Mouse (Mus musculus): ENCODE measurements around the gene Grk6. TPM values are rescaled to one million over a fixed set of nuclear protein-coding genes. Genes with fewer than 3 reads are reported as not detected.

Gene Grk6
- polyA plus RNA-seq, 1 experiment from 2014 or later: 26.9 TPM

GRCm38 (mm10) chr13:55451296-55451695, 6.4 kb downstream of the Grk6 start:
- no peak for ATAC-seq
- no peak overlapping the region for H3K9ac ChIP-seq
- no peak overlapping the region for H3K4me3 ChIP-seq
- 92% methylated on average over 10 of the region's 10 CpGs for WGBS
- H3K4me2 ChIP-seq: no peak overlapping the region
- H3K27ac ChIP-seq: no peak overlapping the region
- peaks cover 75% of the 10 kb centered on the region for H3K36me3 ChIP-seq (ENCODE audit: poor library complexity, severe bottlenecking)
- no peaks in the 10 kb centered on the region for H3K9me3 ChIP-seq (replicated peaks)
- H3K27me3 ChIP-seq: no peaks in the 10 kb centered on the region
- peaks cover 22% of the 10 kb centered on the region for H3K4me1 ChIP-seq

DNA sequence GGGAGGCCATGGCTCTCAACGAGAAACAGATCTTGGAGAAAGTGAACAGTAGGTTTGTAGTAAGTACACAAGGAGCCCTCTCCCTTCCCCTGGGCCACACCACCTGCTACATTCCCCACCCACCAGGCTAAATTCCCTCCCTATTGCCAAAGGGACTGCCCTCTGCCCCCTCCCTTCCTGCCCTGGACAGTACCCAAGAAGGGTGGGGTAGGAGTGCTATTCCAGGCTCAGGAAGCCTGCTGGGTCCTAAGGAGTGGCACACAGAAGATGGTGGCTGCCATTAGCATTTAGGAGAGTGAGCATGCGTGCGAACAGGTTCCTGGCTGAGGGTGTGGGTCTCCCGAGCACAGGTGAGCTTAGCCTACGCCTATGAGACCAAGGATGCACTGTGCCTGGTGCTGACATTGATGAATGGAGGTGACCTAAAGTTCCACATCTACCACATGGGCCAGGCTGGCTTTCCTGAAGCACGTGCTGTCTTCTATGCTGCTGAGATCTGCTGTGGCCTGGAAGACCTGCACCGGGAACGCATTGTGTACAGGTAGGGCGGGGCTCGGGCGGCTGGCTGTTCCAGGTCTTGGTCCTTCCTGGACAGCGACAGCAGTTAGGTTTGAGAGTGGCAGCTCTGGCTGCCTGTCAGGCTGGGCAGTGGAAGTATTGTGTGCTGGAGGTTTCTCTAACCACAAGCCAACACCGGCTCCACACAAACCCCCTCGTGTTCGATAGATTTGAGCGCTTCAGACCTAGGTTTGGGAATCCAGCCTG, 7.1 kb downstream of the Grk6 start:
- 96% methylated on average over 16 of the region's 16 CpGs for WGBS
- Histone ChIP-seq H3K27me3 (no peaks in the 10 kb centered on the region), H3K4me1 (peaks cover 15% of the 10 kb centered on the region), H3K27ac (no peak overlapping the region), H3K4me3 (no peak overlapping the region), H3K9me3 (replicated peaks) (no peaks in the 10 kb centered on the region), H3K9ac (no peak overlapping the region), H3K4me2 (no peak overlapping the region), H3K36me3 (ENCODE audit: poor library complexity, severe bottlenecking) (peaks cover 81% of the 10 kb centered on the region)
- no peak for ATAC-seq

- ATAC-seq: no peak
- Histone ChIP-seq H3K27ac (no peak overlapping the region), H3K4me2 (peak overlapping the region; percentile 75), H3K36me3 (ENCODE audit: poor library complexity, severe bottlenecking) (peaks cover 44% of the 10 kb centered on the region), H3K4me3 (no peak overlapping the region), H3K9ac (no peak overlapping the region), H3K27me3 (no peaks in the 10 kb centered on the region), H3K9me3 (replicated peaks) (no peaks in the 10 kb centered on the region), H3K4me1 (peaks cover 38% of the 10 kb centered on the region)
- WGBS: 53% methylated on average over 2 of the region's 2 CpGs
These were observed 18.1 kb downstream of the Grk6 start for GRCm38 (mm10) chr13:55462965-55463364.

DNA sequence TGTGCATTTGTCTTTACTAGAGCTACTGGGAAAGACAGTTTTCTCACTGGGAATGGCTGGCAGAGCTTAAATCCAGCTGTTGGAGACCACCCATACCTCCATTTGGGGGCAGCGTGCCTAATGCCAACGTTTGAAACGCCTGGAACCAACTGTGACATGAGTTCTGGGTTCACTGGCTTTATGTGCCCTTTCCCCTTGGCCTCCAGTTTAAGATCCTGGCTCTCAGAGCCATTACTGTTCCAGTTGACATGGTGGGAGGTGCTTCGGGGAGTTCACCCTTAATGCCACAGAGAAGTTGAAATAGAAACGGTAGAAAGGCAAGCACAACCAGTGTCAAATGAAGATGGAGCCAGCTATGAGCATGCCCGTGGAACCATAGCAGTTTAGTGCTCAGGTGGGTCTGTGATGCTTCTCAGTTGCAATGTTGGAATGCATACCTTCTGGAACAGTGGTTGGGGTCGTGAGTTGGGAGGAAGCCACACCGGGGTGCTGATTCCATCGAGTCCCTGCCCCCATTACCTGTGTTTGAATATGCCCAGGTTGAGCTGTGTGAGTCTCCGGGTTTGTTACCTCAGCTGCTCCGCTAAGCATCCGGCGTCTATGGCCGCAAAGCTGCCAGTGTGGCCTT, 18.6 kb downstream of the Grk6 start:
- H3K9ac ChIP-seq: peak overlapping the region; percentile 89
- H3K27ac ChIP-seq: peak overlapping the region; percentile 98
- H3K4me2 ChIP-seq: peak overlapping the region; percentile 75
- peaks cover 44% of the 10 kb centered on the region for H3K4me1 ChIP-seq
- no peaks in the 10 kb centered on the region for H3K9me3 ChIP-seq (replicated peaks)
- no peaks in the 10 kb centered on the region for H3K27me3 ChIP-seq
- 6% methylated on average over 14 of the region's 14 CpGs for WGBS
- ATAC-seq: no peak; the same call in 1 of the 2 replicates
- peak overlapping the region; percentile 68 for H3K4me3 ChIP-seq
- H3K36me3 ChIP-seq (ENCODE audit: poor library complexity, severe bottlenecking): peaks cover 39% of the 10 kb centered on the region

- Histone ChIP-seq H3K36me3 (ENCODE audit: poor library complexity, severe bottlenecking) (peaks cover 31% of the 10 kb centered on the region), H3K4me1 (peaks cover 51% of the 10 kb centered on the region), H3K27ac (peak within 1 kb of the TSS; percentile 98), H3K4me2 (peak within 1 kb of the TSS; percentile 75), H3K27me3 (no peaks in the 10 kb centered on the region), H3K4me3 (peak within 1 kb of the TSS; percentile 68), H3K9ac (peak within 1 kb of the TSS; percentile 89), H3K9me3 (replicated peaks) (no peaks in the 10 kb centered on the region)
- WGBS: under 1% methylated on average over 71 of the region's 84 CpGs
- ATAC-seq: peak; percentile 82
These were observed 19.4 kb downstream of the Grk6 start, which contains the start of gene Prr7 for GRCm38 (mm10) chr13:55464027-55464884. Gene Prr7 (plus strand): TSS chr13:55464267.

DNA sequence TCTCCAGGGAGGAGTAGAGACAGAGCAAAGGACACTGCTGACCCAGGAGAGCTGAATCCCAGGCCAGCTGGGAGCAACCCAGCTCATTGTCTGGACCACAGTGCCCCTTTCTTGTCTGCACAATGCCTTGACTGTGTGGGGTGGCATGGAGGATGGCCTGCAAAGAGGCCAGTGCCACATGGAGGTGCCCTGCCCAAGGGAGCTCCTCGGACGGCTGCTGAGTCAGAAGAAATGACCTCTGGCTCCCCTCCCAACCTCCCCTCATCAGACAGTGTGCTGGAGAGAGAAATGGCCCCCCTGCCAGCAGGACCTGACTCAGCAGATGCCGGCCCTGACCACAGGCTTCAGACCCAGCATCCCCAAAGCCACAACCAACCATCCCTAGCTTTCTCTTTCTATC, 20.3 kb downstream of the Grk6 start:
- Histone ChIP-seq H3K4me3 (peak overlapping the region; percentile 68), H3K27me3 (no peaks in the 10 kb centered on the region), H3K4me2 (peak overlapping the region; percentile 75), H3K9ac (peak overlapping the region; percentile 89), H3K9me3 (replicated peaks) (no peaks in the 10 kb centered on the region), H3K36me3 (ENCODE audit: poor library complexity, severe bottlenecking) (peaks cover 22% of the 10 kb centered on the region), H3K27ac (peak overlapping the region; percentile 98), H3K4me1 (peaks cover 60% of the 10 kb centered on the region)
- ATAC-seq: peak; percentile 7
- 0% methylated on average over 3 of the region's 3 CpGs for WGBS

DNA sequence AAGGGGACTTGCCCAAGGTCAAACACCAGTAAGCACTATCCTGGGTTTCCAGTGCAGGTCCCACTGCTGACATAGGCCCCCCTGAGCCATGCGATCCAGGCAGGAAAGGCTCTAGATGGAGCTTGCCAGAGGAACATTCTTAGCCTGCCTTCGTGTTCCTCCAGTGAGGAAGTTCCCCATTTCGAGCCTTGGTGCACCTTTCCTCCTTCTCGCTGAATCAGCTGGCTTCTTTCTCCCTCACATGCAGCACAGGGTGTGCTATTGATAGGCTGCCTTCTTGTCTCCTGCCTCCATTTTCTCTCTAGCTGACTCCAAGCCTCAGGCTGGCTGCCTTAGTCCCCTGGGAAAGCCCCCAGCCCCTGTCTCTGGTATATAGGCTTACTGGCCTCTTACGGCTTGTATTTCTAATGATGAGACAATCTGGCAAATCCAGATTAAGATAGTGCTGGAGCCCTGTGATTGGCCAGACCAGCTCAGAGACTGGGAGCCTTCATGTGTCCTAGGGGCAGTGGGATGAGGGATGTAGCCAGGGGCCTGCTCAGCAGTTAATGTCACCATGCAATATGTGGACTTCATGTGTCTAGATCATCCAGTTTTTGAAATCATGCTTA, 21.1 kb downstream of the Grk6 start:
- Histone ChIP-seq H3K4me3 (peak overlapping the region; percentile 68), H3K27me3 (no peaks in the 10 kb centered on the region), H3K9me3 (replicated peaks) (no peaks in the 10 kb centered on the region), H3K27ac (peak overlapping the region; percentile 98), H3K9ac (peak overlapping the region; percentile 89), H3K4me2 (peak overlapping the region; percentile 75), H3K4me1 (peaks cover 68% of the 10 kb centered on the region), H3K36me3 (ENCODE audit: poor library complexity, severe bottlenecking) (peaks cover 14% of the 10 kb centered on the region)
- 56% methylated on average over 5 of the region's 5 CpGs for WGBS
- no peak for ATAC-seq

DNA sequence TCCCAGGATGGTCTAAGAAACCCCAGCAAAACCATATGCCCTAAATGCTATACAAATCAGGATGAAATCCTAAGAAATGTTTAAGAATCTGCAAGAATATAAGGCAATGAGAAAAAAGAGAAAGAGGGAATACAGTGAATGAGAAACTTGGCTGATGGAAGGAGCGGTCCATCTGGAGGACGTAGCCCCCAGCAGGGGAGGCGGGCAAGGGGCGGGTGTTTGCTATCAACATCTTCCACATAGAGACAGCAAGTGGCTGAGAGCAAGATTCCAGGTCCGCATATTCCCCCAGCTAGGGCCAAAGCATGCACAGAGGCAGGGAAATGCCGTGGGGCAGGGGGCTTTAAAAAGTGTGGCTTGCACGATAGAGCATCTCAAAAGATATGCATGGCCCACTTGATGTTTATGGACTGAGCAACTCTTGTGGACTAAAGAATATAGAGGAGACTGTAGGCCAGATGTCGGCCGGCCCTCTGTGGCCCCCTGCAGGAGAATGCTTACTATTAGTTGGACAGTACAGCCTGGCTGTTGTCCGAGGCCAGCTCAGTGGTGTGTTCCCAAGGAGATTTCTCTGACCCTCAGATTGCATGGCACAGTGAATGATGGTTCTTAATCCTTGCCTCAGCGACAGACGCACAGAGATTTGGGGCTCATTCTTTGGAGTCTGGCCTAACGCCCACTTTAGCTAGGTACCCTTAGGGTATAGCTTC, 24.1 kb downstream of the Grk6 start:
- H3K27me3 ChIP-seq: no peaks in the 10 kb centered on the region
- H3K36me3 ChIP-seq (ENCODE audit: poor library complexity, severe bottlenecking): peaks cover 11% of the 10 kb centered on the region
- peak overlapping the region; percentile 90 for H3K27ac ChIP-seq
- 0 out of 2 replicates have a peak overlapping the region, but pooled peaks have one; percentile 7 for H3K4me2 ChIP-seq
- no peak overlapping the region for H3K4me3 ChIP-seq
- WGBS: 27% methylated on average over 13 of the region's 13 CpGs
- no peaks in the 10 kb centered on the region for H3K9me3 ChIP-seq (replicated peaks)
- ATAC-seq: no peak
- H3K9ac ChIP-seq: peak overlapping the region; percentile 26; the same call in 1 of the 2 replicates
- peaks cover 88% of the 10 kb centered on the region for H3K4me1 ChIP-seq

DNA sequence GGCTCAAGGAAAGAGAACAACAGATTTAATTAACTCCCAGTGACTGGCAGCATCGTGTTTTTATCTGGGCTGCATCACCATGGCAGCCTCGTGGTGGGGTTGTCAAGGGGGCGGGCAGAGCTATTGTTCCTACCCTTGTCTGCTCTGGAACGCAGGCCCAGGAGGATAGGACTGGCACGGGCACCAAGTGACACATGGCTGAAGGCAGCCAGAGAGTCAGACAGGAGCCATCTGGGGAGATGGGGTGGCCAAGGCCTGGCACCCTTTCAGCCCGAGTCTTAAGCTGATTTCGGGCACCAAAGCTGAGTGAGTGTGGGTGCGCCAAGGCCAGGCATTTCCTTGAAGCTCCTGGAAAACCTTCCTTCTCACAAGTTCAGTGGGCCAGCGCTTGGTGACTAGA, 25.5 kb downstream of the Grk6 start:
- 0 out of 2 replicates have a peak overlapping the region, but pooled peaks have one; percentile 6 for H3K4me3 ChIP-seq
- H3K4me1 ChIP-seq: peaks cover 93% of the 10 kb centered on the region
- peak overlapping the region; percentile 85; the same call in 1 of the 2 replicates for H3K9ac ChIP-seq
- peak overlapping the region; percentile 98 for H3K4me2 ChIP-seq
- H3K9me3 ChIP-seq (replicated peaks): no peaks in the 10 kb centered on the region
- 20% methylated on average over 9 of the region's 9 CpGs for WGBS
- ATAC-seq: peak; percentile 27
- H3K36me3 ChIP-seq (ENCODE audit: poor library complexity, severe bottlenecking): peaks cover 25% of the 10 kb centered on the region
- H3K27me3 ChIP-seq: no peaks in the 10 kb centered on the region
- H3K27ac ChIP-seq: peak overlapping the region; percentile 90

GRCm38 (mm10) chr13:55471156-55471818, 26.4 kb downstream of the Grk6 start:
- Histone ChIP-seq H3K27me3 (no peaks in the 10 kb centered on the region), H3K4me2 (peak overlapping the region; percentile 98), H3K4me3 (peak overlapping the region; percentile 51), H3K27ac (peak overlapping the region; percentile 90), H3K9me3 (replicated peaks) (no peaks in the 10 kb centered on the region), H3K9ac (peak overlapping the region; percentile 85), H3K4me1 (peaks cover 93% of the 10 kb centered on the region), H3K36me3 (ENCODE audit: poor library complexity, severe bottlenecking) (peaks cover 34% of the 10 kb centered on the region)
- ATAC-seq: peak; percentile 62
- WGBS: under 1% methylated on average over 54 of the region's 54 CpGs

DNA sequence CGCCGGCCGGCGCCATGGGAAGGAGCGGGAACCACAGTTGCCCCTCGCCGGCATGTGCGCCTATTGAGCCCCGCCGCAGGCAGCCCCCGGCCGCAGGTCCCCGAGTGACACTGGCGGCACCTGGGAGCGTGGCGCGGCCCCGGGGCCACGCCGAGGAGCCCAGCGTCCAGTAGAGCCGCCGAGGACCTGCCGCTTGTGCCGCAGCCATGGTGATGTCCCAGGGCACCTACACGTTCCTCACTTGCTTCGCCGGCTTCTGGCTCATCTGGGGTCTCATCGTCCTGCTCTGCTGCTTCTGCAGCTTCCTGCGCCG, 26.9 kb downstream of the Grk6 start:
- peak overlapping the region; percentile 98 for H3K4me2 ChIP-seq
- peak overlapping the region; percentile 51 for H3K4me3 ChIP-seq
- peak overlapping the region; percentile 90 for H3K27ac ChIP-seq
- H3K4me1 ChIP-seq: peaks cover 91% of the 10 kb centered on the region
- WGBS: 0% methylated on average over 26 of the region's 31 CpGs
- peak overlapping the region; percentile 85 for H3K9ac ChIP-seq
- H3K27me3 ChIP-seq: no peaks in the 10 kb centered on the region
- ATAC-seq: peak; percentile 23
- peaks cover 39% of the 10 kb centered on the region for H3K36me3 ChIP-seq (ENCODE audit: poor library complexity, severe bottlenecking)
- H3K9me3 ChIP-seq (replicated peaks): no peaks in the 10 kb centered on the region

Measured in forebrain, embryonic 13.5 days (tissue).